18 mouse cellular contexts compared by ENCODE assay signal in genomic region chr4:105892065-105892464, GRCm38 (mm10).
"Had no signal": no experiment of that assay in that cellular context is flagged by ENCODE, and none has a peak within 500 bp of the region (broad histone marks: within the 10 kb centered on the region; RNA-seq: fewer than 3 reads in every experiment).

No protein-coding gene starts in this region.

- H3K9me3 ChIP-seq: liver, embryonic 15.5 days; megakaryocyte, embryonic 14.5 days; midbrain, embryonic 13.5 days; midbrain, embryonic 15.5 days; neural tube, embryonic 12.5 days had no signal

- H3K36me3 ChIP-seq: liver, embryonic 15.5 days; midbrain, embryonic 13.5 days; midbrain, embryonic 15.5 days; neural tube, embryonic 12.5 days had no signal

- H3K27ac ChIP-seq: liver, embryonic 15.5 days; macrophage; midbrain, embryonic 13.5 days; midbrain, embryonic 15.5 days; neural tube, embryonic 12.5 days had no signal

- DNase-seq: liver, postnatal 0 days; lung, adult 2 months; lung, postnatal 10 days; lung, postnatal 36 days; right cerebral cortex, adult 18-20 months; right cerebral cortex, postnatal 25 days; right cerebral cortex, postnatal 4 days; spleen, adult 18-20 months; thymus, adult 18-20 months; thymus, postnatal 14 days; thymus, postnatal 36 days had no signal

- ATAC-seq: liver, postnatal 0 days; midbrain, embryonic 13.5 days; midbrain, embryonic 15.5 days had no signal

- H3K4me2 ChIP-seq: liver, embryonic 15.5 days; midbrain, embryonic 11.5 days; midbrain, embryonic 13.5 days; midbrain, embryonic 15.5 days; neural tube, embryonic 12.5 days had no signal

- H3K4me1 ChIP-seq: liver, embryonic 15.5 days; midbrain, embryonic 13.5 days; midbrain, embryonic 15.5 days; neural tube, embryonic 12.5 days had no signal

- H3K4me3 ChIP-seq: liver, embryonic 15.5 days; megakaryocyte, embryonic 14.5 days; midbrain, embryonic 13.5 days; midbrain, embryonic 15.5 days; neural tube, embryonic 12.5 days had no signal

- H3K9ac ChIP-seq: liver, embryonic 15.5 days; liver, postnatal 0 days; midbrain, embryonic 13.5 days; midbrain, embryonic 15.5 days; neural tube, embryonic 12.5 days had no signal

- H3K27me3 ChIP-seq: liver, embryonic 15.5 days; megakaryocyte, embryonic 14.5 days; midbrain, embryonic 13.5 days; midbrain, embryonic 15.5 days; neural tube, embryonic 12.5 days had no signal
